Mouse (Mus musculus) erythroblast, embryonic 14.5 days (primary cell): ENCODE data around the gene Olfr549. TPM values are rescaled to one million over a fixed set of nuclear protein-coding genes. Genes with fewer than 3 reads are reported as not detected.
A peak's percentile ranks its signal among the peaks of the same experiment; 100 is the strongest.

ENCODE experiments used
- H3K27me3 ChIP-seq: 2 replicates; pipeline ENCODE4 v1.6.1; 2012; ENCODE audit warnings: inconsistent platforms; ENCODE audit not compliant: control insufficient read depth
- H3K36me3 ChIP-seq: 2 replicates; pipeline ENCODE4 v1.6.1; 2012; ENCODE audit warnings: mild to moderate bottlenecking, inconsistent platforms; ENCODE audit not compliant: control insufficient read depth
- H3K4me1 ChIP-seq: 2 replicates; pipeline ENCODE4 v1.6.1; 2012; ENCODE audit warnings: inconsistent platforms; ENCODE audit not compliant: control insufficient read depth
- H3K4me3 ChIP-seq: replicated peaks from 2 replicates; pipeline ENCODE3; 2012; ENCODE audit warnings: moderate library complexity, mild to moderate bottlenecking, inconsistent platforms
- H3K9me3 ChIP-seq: 2 replicates; pipeline ENCODE4 v1.6.1; 2012; ENCODE audit warnings: low read length, inconsistent platforms, mixed read lengths; ENCODE audit not compliant: control insufficient read depth
- GATA1 ChIP-seq: IDR thresholded peaks from 2 replicates; pipeline ENCODE4 v1.6.1; 2012; ENCODE audit warnings: low read length, inconsistent platforms, mixed read lengths
- TAL1 ChIP-seq: IDR thresholded peaks from 3 replicates; pipeline ENCODE4 v1.6.1; 2012; ENCODE audit warnings: low read length, inconsistent platforms, mixed read lengths
- polyA plus RNA-seq: library from polyadenylated mRNA; stranded (reverse); fragments of >175 nt; gene quantifications from 2 replicates; pipeline ENCODE4 v1.2.3, GENCODE M21; 2012

The Olfr549 gene
- polyA plus RNA-seq, 1 experiment, result not detected

DNA sequence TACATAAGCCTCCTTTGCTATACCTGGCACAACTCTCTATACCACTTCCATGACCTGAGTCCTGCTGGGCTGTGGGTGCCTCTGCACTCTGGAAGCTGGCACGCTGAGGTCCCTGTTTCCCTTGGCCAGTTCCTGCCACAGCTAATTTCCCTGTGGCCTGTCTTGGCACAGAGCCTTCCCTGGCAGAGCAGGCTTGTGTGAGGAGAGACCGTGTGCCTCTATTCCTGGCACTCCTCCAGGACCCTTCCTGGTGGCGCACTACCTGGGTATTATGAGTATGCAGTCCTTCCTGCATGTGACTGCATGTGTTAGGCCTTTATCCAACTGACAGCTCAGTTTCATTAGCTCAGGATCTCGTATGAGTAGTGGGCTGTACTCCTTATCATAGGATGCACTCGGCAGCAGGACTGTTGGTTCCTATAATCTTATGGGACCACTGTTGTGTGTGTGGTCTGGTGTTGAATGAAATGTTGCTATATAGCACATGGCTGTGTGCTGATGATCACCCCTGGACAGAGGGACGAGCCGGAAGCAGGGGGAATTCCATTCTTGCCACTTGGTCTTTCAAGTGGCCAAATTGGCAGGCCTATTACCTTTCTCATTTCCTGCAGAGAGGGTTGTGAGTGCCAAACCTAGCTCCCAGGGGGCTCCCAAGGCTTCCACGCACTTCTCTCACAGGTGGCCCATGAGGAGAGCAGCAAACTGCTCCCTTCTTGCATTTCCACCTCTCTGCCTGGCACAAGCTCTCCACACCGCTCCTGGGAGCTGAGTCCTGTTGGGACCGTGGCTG, 33.2 kb upstream of the Olfr549 start:
- Histone ChIP-seq H3K9me3 (no peaks in the 10 kb centered on the region), H3K4me1 (peaks cover 3% of the 10 kb centered on the region; the same call in 1 of the 2 replicates), H3K4me3 (no peak overlapping the region), H3K27me3 (peaks cover 16% of the 10 kb centered on the region), H3K36me3 (no peaks in the 10 kb centered on the region)
- TF ChIP-seq GATA1 (no peak), TAL1 (no peak)

DNA sequence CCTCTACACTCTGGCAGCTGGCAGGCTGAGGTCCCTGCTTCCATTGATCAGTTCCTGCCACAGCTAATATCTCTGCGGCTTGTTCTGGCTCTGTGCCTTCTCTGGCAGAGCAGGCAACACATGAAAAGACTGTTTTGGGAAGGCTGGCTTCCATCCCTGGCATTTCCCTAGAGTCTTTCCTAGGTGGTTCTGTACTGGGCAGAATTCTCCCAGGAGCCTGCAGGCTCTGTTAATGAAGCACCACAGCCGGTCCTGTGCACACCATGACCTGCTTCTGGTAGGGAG, 32.7 kb upstream of the Olfr549 start:
- Histone ChIP-seq H3K27me3 (peaks cover 16% of the 10 kb centered on the region), H3K36me3 (no peaks in the 10 kb centered on the region), H3K9me3 (no peaks in the 10 kb centered on the region), H3K4me3 (no peak overlapping the region), H3K4me1 (peaks cover 3% of the 10 kb centered on the region; the same call in 1 of the 2 replicates)
- TF ChIP-seq TAL1 (no peak), GATA1 (no peak)

DNA sequence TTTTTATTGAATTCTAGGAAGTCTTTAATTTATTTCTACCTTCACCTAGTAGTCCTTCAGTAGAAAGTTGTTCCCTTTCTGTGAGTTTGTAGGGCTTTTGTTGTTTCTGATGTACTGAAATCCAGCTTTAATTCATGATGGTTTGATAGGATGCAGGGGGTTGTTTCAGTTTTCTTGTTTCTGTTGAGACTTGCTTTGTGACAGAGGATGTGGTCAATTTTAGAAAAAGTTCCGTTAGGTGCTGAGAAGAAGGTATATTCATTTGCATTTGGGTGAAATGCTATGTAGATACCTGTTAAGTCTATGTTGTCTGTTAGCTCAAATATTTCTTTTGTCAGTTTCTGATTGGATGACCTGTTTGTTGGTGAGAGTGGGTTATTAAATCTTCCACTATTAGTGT, 20.6 kb upstream of the Olfr549 start:
- TF ChIP-seq GATA1 (no peak), TAL1 (no peak)
- no peaks in the 10 kb centered on the region for H3K4me1 ChIP-seq
- H3K36me3 ChIP-seq, result no peaks in the 10 kb centered on the region
- no peak overlapping the region for H3K4me3 ChIP-seq
- no peaks in the 10 kb centered on the region for H3K9me3 ChIP-seq
- H3K27me3 ChIP-seq, result no peaks in the 10 kb centered on the region

DNA sequence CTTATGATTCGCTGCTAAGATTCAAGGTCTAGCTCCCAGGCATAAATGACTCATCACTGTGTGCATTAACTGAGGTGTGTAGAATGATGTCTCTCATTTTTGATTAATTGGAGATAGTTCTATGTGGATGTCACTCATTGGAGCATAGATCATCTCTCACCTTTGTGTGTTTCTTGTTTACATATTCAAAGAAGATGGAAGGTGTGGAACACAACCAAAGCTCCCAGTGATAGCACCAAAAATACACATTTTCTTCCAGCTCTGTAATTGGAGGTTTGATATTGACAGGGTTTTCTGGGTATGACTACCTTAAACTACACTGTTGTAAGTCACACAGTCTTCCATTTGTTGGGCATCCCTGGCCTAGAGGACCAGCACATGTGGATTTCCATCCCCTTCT, 15.2 kb upstream of the Olfr549 start, which contains the start of gene Olfr547:
TSS of gene Olfr547 (plus strand) at position 301 of the 400 bp plus-strand sequence.
- Histone ChIP-seq H3K27me3 (no peaks in the 10 kb centered on the region), H3K4me1 (no peaks in the 10 kb centered on the region), H3K36me3 (no peaks in the 10 kb centered on the region), H3K4me3 (no peak within 1 kb of the TSS), H3K9me3 (no peaks in the 10 kb centered on the region)
- TF ChIP-seq GATA1, result no peak
- no peak for TF ChIP-seq TAL1

DNA sequence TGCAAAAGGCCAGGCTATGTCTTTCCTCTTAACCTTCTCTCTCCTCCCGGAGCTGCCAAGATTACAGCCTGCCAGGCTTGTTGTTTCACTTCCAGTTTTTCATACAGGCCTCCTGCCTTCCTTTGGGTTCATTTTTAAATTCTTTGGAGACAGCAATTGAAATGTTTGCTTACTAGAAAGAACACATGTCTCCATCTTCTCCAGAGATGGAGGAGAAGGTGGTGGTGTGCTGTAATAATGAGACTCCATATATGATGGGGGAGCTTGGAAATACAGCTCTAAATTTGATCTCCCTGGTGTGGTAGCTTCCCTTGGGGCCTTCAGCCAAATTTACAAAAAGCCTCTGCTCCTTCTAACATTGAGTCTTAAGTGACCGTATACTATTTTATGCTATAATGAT, 9.1 kb upstream of the Olfr549 start, which contains the start of gene Olfr548-ps1:
TSS of gene Olfr548-ps1 (plus strand) at position 301 of the 400 bp plus-strand sequence.
- H3K9me3 ChIP-seq, result no peaks in the 10 kb centered on the region
- no peaks in the 10 kb centered on the region for H3K4me1 ChIP-seq
- H3K27me3 ChIP-seq, result no peaks in the 10 kb centered on the region
- H3K4me3 ChIP-seq, result no peak within 1 kb of the TSS
- TF ChIP-seq TAL1 (no peak), GATA1 (no peak)
- no peaks in the 10 kb centered on the region for H3K36me3 ChIP-seq

DNA sequence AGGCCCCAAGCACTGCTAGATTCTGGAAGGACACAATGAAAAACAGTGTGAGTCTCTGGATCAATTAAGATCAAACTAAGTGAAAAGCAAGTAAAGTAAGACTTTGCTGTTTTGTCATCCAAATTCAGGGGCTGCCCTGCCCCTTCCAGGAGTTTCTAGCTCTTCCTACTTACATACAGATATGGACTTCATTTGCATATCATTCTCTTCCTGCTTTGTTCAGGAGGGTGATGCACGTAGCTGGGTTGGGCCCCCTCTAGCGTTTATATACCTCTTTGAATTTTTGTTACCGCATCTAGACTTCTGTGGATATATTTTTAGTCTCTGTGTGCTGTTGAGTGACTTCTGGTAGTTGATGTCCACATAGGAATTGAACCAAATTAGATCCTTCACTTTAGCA, 8.4 kb upstream of the Olfr549 start:
- TF ChIP-seq TAL1, result no peak
- no peak for TF ChIP-seq GATA1
- Histone ChIP-seq H3K4me3 (no peak overlapping the region), H3K4me1 (no peaks in the 10 kb centered on the region), H3K27me3 (no peaks in the 10 kb centered on the region), H3K36me3 (no peaks in the 10 kb centered on the region), H3K9me3 (no peaks in the 10 kb centered on the region)

DNA sequence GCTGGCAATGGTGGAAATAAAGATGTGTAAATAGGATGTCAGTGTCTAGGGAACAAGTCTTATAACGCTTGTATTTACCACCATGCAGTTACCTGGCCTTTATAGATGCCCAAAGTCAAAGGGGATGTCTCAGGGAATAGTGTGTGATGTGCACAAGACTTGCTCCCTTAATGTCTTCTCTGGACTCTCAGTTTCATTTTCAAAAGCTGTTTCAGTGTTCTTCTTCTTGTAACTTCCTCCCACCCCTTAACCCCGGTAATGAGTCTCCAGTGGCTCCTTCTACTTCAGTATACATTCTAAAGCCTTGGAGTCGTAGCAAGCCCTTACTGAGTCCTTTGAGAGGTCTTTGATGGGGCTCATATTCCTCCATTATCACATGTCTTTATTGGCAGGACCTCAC, 3.6 kb downstream of the Olfr549 start:
- H3K36me3 ChIP-seq, result no peaks in the 10 kb centered on the region
- H3K9me3 ChIP-seq, result no peaks in the 10 kb centered on the region
- H3K4me1 ChIP-seq, result no peaks in the 10 kb centered on the region
- no peak overlapping the region for H3K4me3 ChIP-seq
- no peaks in the 10 kb centered on the region for H3K27me3 ChIP-seq
- TF ChIP-seq GATA1 (no peak), TAL1 (no peak)

DNA sequence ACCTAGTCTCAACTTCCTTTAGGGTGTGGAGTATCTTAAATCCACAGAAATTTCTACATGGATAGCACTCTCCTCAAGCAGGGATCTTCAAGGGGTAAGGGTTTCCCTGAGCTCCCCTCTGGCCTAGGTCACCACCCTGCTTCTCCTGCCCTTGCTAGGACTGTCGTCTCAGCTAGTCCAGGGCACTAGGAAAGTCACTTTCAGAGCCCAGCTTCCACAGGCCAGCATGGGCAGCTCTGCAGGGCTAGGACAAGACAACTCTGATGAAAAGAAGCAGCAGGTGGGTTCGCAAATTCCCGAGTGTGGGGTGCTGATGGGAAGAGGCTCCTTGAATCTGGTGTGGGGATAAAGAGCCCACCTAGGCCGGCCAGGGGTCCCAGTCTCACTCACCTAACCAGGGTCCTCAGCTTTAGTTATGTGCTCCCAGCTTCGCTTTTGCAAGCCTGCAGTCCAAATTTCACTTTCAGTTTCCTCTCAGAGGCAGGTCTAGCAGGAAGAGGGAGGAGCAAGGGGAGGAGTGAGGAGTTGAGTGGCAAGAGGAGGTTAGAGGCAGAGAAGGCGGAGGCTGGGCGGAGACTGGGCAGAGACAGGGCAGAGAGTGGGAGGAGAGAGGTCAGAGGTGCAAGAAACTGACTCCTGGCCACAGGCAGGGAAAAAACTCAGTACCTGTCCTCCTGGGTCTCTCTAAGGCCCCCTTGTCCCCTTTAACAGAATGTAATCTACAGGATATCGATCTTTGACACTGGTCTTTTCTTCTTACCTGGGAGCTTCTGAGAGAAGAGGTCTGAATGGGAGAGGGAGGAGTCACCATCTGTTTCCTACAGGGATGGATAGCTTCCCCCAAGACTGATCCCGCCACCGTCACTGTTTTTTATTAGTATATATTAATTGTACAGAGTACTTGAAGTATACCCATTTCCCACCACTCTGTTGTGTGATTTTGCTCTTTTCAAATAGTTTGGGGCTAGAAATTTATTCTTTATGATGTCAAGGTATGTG, 15.6 kb downstream of the Olfr549 start, which contains the start of gene Trim21:
TSS of gene Trim21 (minus strand) at position 488 of the 999 bp plus-strand sequence.
- peak within 1 kb of the TSS; percentile 82 for H3K4me3 ChIP-seq
- H3K36me3 ChIP-seq, result no peaks in the 10 kb centered on the region; the same call in none of the 2 replicates
- no peaks in the 10 kb centered on the region for H3K9me3 ChIP-seq
- peaks cover 20% of the 10 kb centered on the region for H3K4me1 ChIP-seq
- TF ChIP-seq TAL1, result no peak
- no peak for TF ChIP-seq GATA1
- H3K27me3 ChIP-seq, result no peaks in the 10 kb centered on the region

DNA sequence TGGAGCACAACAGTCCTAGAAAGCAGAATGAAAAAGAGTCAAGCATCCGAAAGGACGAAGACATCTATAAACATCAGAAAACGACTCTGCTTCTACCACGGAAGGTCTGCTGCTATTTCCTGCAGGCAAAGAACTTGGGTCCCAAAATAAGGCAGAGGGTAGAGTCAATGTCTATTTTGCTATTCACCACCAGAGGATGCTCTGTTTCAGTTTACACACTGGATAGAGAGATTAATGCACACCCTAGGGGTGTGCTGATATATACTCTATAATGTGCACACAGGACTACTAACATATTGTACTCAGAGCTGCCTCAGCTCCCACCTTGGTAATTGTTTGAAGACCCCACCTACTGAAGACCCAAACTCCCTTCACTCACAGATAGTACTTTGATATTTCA, 16.5 kb downstream of the Olfr549 start:
- H3K27me3 ChIP-seq, result no peaks in the 10 kb centered on the region
- no peak for TF ChIP-seq TAL1
- TF ChIP-seq GATA1, result no peak
- no peak overlapping the region for H3K4me3 ChIP-seq
- H3K36me3 ChIP-seq, result no peaks in the 10 kb centered on the region; the same call in none of the 2 replicates
- no peaks in the 10 kb centered on the region for H3K9me3 ChIP-seq
- H3K4me1 ChIP-seq, result peaks cover 20% of the 10 kb centered on the region
